Mouse (Mus musculus) thymus, postnatal 10 days (tissue): Measurements from ENCODE around the gene Gpx8.
A peak's percentile ranks its signal among the peaks of the same experiment; 100 is the strongest.

ENCODE experiments used
- DNase-seq, 2 experiments: peaks; one replicate each; pipeline ENCODE4 v3.0.0; 2021; ENCODE audit warnings: low spot score in 2 of 2

The Gpx8 gene

DNA sequence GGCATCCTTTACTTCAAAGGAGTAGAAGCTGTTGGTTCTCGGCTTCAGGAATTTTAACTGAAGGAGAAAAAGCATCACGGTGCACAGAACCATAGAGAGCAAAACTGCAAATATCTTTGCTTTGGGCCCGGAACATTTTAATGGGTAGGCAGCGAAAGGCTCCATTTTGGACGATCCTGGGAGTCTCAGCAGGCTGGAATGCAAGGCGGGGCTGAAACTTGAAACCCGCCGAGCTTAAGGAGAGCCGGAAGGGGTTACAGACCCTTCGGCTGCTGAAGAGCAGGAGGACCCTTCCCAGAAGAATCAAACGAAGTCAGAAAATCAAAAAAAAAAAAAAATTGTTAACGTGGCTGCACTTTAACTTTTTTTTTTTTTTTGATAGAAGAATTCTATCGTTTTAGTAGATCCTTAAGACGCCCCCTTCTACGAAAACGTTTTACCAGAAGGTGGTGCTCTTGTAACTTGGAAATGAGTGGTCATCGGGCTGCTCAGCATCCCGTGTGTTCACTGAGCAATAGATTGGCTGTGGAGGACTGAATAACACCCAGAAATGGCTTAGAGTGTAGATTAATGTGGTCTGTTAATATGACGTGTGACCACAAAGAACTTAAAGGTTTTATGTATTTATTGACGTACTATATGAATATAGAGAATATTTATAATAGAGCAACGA lies at the start of gene Gpx8:
Gene Gpx8 (minus strand): TSS at position 200 of the 673 bp plus-strand sequence.
- peak in 1 of 2 experiments; percentile 64 for DNase-seq

DNA sequence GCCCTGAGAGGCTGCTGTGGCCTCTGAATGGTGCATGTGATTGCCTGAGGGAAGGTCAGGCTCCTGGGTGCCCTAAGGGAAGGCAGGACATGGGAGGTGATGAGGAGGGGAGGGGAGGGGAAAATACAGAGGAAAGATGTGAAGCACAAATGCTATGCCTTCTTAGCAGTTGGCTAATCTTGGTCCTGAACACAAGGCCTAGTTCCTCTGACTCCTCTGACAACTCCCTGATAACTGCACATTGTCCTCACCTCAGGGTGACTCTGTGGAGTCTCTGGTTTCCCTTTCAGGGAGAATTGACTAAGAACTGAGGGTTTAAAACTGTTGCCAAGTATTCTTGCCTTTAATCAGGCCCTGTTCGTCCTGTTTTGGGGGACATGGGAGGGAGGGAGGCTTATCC lies 48.4 kb upstream of the Gpx8 start:
- no peak for DNase-seq

DNA sequence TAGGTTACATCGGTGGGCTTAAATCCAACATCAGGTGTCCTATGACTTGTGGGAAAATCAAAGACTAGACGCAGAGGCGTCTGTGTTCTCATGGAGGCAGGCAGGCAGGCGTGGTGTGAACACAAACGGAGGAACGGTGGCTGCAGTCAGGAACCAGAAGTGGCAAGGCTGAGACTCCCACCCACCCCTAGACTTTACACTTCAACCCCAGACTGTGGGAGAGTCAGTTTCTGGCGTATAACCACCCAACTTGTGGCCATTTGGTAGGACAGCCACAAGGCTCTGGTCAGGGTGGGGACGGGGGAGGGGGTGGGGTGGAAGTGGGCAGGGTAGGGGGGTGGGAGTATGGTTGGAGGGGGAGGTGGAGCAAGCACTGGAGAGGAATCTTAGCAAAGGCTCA lies 44.3 kb upstream of the Gpx8 start:
- no peak for DNase-seq

DNA sequence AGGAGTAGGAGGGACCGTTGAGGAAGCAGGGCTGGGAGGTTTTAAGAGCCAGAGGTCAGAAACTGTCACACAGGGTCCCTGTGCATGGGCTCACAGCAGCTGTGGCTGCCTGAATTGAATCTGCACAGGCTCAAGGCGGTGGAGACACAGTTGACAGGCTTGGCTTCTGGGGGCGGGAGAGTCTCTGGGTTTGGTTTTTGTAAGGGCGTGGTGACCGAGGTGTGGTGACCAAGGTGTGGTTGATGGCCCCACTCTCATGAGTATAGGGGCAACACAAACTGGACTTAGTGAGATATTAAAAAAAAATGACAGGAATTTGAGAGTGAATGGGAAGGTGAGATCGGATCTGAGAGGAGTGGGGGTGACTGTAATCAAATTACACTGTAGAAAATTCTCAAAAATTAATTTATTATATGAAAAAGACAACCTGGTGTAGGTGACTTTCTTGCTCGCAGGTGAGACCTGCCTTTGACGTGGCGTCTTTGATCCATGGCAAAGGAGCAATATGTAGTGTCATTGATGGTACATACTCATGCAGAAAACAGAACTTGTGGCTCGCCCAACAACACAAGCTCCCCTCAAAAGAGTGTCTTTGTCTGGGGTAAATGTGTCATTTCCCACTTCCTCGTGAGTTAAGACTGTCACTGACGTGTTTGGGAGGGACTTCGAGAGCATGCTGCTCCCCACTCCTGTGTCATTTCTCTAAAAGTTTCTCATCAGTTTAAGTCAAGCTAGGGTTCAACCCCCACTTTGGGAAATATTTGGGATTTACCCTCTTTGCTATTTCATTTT lies 41.2 kb upstream of the Gpx8 start:
- DNase-seq, result no peak

DNA sequence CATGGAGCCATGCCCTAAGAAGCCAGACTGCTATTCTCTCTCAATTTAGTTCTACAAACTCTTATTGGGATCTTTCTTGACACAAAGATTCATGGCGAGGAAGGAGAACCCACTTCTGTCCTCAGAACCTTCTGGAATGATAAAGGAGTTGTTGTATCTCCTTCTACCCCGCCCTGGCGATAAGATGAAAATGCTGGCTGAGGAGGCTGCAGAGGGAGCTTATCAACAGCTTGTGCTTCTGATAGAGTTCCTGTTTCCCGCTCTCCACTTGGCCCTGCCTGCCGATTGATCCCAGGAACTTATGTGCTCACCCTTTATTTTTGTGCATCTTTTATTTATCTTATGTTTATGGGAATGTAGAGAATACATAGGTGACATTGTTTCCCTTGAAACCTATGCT lies 38.5 kb upstream of the Gpx8 start:
- DNase-seq, result no peak

DNA sequence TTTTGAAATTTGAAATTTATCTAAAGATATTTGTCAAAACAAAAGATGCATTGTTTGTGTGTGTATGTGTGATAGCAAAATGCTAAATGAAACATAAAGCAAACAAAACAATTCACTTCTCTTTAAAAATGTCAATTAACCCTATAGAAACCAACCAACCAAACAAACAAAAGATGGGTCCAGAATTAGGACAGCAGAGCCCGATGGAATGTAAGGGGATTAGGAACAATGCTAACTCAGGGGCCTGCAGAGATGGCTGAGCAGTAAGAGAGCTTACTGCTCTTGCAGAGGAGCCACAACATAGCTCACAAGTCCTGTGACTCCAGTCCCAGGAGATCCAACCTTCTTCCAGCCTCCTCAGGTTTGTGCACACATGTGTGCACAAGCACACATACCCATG lies 35.9 kb upstream of the Gpx8 start:
- DNase-seq, result no peak

DNA sequence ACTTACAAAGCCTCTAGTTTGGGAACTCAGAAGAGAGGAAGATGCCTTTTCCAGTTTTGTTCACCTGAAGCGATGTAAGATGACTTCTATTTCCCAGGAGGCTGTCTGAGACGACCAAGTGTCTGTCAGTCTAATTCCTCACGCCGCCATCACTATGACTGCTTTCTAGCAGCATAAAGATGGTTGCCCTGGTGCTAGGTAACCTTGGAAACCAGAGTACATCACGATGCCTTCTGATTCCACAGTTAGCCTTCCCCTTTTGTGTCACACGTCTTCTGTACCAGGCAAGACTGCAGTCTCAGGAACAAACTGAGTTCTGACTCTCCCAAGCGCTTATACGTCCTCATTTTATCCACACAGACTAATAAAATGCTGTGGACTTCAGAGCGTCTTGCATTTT lies 32.8 kb upstream of the Gpx8 start:
- DNase-seq, result no peak

DNA sequence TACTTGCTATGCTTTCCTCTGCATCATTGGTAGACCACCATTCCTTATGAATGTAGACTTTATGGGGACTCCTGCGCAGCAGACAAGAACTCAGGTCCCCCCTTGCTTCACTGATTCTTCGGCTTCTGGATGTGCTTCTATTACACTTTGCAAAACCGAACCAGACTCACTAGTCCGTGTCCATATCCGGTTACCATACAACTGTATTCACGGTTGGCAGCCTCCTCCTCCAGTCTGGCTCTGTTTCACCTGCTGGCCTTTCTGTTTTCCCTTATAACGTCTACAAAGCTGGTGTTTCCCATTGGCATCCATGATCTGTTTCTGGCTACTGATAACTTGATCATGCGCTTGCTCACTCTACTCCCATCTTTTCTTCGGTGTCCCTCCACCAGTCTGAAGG lies 18.3 kb upstream of the Gpx8 start:
- DNase-seq, result no peak

DNA sequence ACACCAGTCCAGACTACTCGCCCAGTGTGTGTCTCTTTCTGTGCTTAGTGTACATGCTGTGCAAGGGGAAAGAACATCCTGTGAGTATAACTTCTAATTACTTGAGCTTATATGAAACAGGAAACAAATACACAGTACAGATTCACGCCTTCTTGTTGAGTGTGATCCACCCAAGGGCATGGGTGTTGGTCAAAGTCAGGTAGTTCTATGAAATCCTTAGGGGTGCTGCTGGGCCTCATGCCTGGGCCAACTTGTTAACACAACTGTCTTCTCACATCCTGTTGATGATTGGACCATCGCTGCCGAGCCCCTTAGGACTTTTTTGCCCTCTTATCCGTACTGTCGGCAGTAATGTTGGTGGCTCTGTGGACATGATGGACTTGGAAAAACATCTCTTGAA lies 15.5 kb upstream of the Gpx8 start:
- DNase-seq, result no peak

DNA sequence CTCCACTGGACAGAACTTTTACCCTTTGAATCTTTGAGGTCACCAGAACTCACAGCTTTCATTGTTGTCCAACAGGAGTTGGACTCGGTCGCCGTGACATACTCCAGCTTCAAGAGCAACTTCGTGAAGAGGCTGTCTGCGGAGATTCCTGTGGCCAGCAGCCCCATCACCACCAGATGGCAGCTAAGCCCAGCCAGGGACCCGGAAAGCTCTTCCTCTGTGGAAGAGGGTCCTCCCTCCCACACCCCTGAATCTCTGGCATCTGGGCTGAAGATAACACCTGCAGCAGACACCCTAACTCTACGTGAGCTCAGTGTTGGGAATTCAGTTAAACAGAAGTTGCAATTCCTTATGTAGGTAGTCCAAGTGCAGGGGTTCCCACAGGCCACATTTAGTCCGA lies 9.6 kb upstream of the Gpx8 start:
- no peak for DNase-seq

DNA sequence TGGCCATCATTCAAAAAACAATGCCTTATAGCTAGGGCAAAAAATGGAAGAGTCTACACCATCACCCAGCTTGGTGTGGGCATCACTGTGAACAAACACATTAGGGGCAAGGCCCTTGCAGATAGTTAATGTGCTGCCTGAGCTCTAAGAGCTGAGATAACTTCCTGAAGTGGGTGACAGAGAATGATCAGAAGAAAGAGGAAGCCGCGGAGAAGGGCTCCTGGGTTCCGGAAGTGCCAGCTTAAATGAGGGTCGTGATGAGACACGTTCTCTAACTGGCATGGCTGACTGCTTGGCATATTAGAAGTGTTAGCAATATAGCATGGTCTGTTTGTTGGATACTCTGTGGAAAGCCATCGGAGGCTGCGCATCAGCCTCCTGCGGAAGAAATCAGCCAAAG lies 8.0 kb upstream of the Gpx8 start:
- peak in 1 of 2 experiments; percentile 31 for DNase-seq

DNA sequence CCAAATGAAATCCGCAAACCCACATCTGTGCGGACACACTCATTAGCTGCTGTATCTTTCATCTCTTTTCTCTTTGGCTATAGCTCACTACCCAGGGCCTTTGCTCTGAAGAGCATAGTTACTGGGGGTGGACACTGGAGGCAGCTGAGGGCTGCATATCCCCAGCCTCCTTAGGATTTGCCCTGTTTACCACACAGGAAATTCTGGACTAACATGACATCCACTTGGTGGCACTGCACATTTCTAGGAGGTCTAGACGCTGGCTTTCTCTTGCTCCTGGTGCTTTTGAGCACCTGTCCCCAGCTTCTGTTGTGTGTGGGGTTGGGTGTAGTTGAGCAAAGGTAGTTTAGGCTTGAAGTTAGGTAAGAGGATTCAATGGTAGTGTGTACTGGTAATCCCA lies 1.4 kb upstream of the Gpx8 start:
- DNase-seq, result no peak

DNA sequence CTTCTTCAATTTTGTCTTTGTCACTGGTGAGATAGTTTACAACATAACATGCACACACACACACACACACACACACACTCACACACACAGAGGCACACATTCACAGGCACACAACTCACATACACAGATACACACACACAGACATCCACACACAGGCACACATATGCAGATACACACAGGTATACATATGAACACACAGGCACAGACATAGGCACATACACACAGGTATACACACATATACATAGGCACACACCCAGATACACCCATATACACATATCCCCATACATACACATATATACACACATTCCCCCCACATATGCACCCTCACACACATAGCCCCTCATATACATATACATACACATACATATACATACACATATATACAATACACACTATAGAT lies 808 bp upstream of the Gpx8 start:
- no peak for DNase-seq

DNA sequence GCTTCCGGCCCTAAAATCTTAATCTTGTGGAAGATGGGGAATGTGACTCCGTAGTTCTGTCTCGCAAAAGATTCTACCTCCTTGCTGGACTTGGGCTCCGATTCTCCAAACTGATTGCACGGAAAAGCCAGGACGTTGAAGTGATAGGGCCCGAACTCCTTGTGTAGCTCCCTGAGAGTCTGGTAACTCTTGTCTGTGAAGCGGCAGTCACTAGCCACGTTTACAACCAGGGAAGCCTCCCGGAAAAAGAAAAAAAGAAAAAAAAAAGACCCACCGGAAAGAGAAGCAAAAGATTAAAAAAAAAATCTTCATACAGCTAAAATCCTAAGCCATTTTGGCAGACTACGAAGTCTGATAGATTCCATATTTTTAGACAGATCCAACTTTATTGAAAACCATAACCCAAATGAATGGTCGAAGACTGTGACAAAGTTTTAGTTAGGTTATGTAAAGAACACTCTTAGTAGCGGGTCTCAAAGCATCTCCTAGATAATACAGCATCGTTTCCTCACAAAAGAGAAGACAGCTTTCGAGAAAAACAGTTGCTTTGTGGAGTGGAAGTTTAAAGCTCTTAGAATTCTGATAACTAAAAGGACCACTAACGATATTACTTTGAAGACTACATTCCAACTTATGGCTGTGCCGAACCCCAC lies 626 bp downstream of the Gpx8 start:
- no peak for DNase-seq

DNA sequence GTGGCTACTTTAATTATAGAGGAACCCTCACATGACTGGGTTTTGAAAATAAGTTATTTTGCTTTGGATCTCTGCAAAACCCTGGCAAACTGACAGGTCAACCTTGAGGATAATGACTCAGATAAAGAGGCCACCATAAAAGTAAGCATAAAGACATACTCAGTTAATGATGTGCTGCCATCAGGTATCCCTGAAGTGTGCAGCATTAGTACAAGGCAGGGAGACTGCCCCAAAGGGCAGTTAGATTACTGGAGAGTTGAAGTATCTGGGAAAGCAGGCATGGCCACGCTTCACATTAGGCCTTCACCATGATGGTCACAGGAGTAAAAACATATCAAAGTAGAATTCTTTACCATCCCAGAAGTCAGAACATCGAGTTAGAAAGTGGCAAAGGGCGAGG lies 1.3 kb downstream of the Gpx8 start:
- no peak for DNase-seq

DNA sequence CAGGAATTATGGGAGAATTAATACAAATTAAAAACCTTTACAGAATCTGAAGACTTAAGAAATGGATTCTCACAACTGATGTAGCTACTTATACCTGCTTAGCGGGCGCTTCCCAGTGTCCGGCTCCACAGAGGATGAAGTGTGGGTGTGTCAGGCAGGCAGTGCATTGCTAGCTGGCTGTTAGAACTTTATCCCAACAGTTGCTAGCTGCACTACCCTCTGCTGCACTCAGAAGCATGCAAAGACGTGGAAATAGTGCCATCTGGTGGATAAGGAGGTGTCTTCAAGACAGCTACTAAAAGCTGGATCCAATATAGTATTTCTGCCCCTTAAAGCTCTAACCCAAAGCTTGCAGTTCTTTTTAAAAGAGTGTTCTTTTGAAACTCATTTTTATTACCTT lies 10.4 kb downstream of the Gpx8 start:
- peak; percentile 67 to 86 for DNase-seq

DNA sequence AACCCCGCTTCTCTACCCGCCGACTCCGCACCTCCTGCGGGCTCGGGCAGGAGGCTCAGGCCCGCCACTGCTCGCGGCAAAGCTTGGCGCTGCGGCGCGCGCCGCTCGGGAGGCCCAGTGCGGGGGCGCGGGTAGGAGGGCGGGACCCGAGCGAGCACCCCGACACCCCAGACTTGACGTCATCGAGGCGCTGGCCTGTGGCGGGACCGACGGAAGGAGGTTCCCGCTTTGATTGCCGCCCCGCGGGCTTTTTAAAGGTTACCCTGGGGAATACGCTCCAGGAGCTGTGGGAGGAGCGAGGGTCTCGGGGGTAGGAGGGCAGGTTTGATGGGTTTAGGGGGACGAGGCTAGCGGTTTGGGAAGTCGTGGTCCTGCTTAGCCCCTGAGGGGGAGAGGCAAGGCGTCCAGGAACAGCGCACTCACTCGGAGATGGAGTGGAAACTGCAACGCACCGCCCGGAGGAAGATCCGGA lies 11.2 kb downstream of the Gpx8 start, which contains the start of gene Cdc20b:
Gene Cdc20b (plus strand): TSS at position 162 of the 472 bp plus-strand sequence.
- DNase-seq, result peak; percentile 78 to 80

DNA sequence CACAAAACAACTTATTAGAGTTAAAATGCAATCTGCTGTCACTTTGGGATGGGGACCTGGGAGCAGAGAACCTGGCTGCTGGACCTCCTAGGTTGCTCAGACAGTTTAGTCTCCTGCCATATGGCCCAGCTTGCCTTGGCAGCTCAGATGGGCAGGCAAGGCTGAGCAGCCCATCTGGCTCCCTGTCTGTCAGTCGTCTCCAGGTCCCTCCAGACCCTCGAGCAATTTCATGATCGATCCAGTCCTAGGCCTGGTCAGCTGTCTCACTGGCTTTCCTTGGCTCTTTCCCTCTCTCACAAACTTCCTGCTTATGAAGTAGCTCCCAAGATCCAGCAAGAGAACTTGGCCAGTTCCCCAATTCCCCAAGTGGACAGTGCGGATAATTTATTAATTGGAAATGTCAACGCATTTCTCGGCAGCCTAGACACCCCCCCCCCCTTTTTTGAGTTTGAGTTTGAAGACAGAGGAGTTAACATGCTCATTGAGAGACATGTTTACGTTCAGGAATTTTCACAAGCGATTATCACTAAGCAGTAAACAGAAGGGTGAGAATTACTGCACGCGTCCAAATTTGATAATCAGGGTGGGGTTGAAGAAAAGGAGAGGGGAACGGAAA lies 11.8 kb downstream of the Gpx8 start:
- DNase-seq, result no peak

DNA sequence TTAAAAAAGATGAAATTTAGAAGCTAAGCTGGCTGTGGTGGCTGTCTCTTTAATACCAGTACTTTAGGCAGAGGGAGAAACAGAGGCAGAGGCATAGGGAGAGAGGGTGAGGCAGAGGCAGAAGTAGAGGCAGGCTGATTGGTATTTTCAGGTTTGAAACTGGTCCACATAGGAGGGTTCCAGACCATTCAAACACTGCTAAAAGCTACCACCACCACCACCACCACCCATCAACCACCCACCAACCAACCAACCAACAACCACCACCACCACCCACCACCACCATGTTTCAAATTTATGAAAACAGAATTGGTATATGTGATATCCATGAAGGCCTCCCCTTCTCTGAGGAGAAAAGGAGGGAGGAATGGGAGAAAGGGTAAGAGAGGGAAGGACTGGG lies 13.4 kb downstream of the Gpx8 start:
- DNase-seq, result no peak

DNA sequence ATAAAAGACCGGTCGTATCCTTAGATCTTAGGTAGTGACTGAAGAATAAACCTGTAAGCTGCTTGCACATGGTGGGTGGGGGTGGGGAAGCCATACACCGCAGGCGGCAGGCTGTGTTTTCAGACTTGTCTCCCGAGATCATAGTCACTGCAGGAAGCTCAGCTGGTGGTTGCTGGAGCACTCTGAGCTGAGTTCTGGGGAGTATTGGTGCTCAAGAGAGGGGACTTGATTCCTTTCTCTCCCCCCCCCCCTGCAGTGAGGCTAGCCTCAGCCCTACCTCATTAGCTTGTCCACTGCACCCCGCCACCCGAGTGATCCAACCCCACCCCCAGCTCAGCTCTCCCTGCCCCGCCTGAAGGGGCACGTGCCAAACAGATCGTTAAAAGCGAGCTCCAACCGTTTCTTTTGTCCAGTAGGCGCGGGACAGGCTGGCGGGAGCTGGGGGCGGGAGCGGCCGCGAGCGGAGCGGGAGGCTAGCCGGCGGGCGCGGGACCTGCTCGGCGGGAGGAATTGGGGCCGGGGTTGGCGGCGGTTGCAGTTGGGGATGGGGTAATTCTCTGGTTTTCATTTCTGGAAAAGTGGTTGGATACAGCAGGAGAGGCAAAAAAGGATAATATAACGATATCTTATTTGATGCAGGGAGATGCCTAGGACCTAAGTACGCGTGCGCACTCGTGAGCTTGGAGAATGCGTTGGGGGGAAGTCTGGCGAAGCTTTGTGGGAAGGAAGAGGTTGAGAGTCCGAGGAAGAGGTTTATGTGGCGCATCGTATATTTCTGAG lies 14.2 kb downstream of the Gpx8 start:
- DNase-seq, result peak; percentile 26 to 56

DNA sequence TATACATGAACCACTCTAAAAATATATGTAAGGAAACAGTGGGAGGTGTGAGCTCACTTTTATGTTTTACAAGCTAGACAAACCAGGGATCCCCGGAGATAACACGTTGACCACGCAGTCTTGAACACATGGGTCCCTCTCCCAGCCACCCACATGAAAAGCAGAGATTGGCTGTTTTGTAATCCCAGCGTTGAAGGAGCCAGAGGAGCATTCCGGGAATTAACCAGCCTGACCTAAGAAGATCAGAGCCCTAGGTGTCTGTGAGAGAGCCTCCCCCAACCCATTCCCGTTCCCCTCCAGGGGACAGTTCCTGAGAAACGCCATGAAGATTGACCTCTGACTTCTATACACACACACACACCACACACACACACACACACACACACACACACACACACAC lies 14.9 kb downstream of the Gpx8 start:
- no peak for DNase-seq
